8 mouse cellular contexts compared by ENCODE assay signal in genomic region chr16:20620399-20620735, GRCm38 (mm10). TPM values are rescaled to one million over a fixed set of nuclear protein-coding genes. Genes with fewer than 3 reads are reported as not detected.
DNase-seq lines count a peak whose midpoint lies in the region; ATAC-seq and TF ChIP-seq lines count a peak whose summit lies in the region.

No protein-coding gene starts in this region.

- peaks cover 39% of the 10 kb centered on the region for H3K27me3 ChIP-seq in lung, embryonic 14.5 days (ENCODE audit: insufficient read depth, low read length)
- peaks cover 47% of the 10 kb centered on the region for H3K27me3 ChIP-seq in embryonic facial prominence, embryonic 10.5 days (replicated peaks; ENCODE audit: low read depth, poor library complexity, severe bottlenecking)
- no peaks in the 10 kb centered on the region; the same call in 1 of the 2 replicates for H3K27me3 ChIP-seq in neural tube, embryonic 12.5 days (replicated peaks)

- intact Hi-C loops in left cerebral cortex, postnatal 10 days (cut with DNase I): no loop called here

- H3K9ac ChIP-seq in lung, embryonic 14.5 days: no peak overlapping the region
- H3K9ac ChIP-seq in neural tube, embryonic 12.5 days: peak overlapping the region; percentile 81

- H3K4me3 ChIP-seq in lung, embryonic 14.5 days (ENCODE audit: low read depth, low read length): peak overlapping the region; percentile 80
- peak overlapping the region; percentile 78 for H3K4me3 ChIP-seq in embryonic facial prominence, embryonic 10.5 days
- peak overlapping the region; percentile 78 for H3K4me3 ChIP-seq in neural tube, embryonic 12.5 days

- peaks cover 3% of the 10 kb centered on the region for H3K4me1 ChIP-seq in lung, embryonic 14.5 days (ENCODE audit: insufficient read depth)
- peaks cover 37% of the 10 kb centered on the region for H3K4me1 ChIP-seq in embryonic facial prominence, embryonic 10.5 days
- H3K4me1 ChIP-seq in neural tube, embryonic 12.5 days: peaks cover 31% of the 10 kb centered on the region

- no peak for TF ChIP-seq CTCF in lung, embryonic 14.5 days (IDR thresholded peaks at IDR 0.05; ENCODE audit: low read depth)

- WGBS in lung, embryonic 14.5 days: under 1% methylated on average over 9 of the region's 9 CpGs
- 0% methylated on average over 9 of the region's 9 CpGs for WGBS in embryonic facial prominence, embryonic 10.5 days
- WGBS in neural tube, embryonic 12.5 days: 0% methylated on average over 9 of the region's 9 CpGs

- H3K4me2 ChIP-seq in lung, embryonic 14.5 days: peak overlapping the region; percentile 99
- peak overlapping the region; percentile 96 for H3K4me2 ChIP-seq in neural tube, embryonic 12.5 days (replicated peaks)

- H3K27ac ChIP-seq in lung, embryonic 14.5 days (ENCODE audit: low read depth): no peak overlapping the region
- H3K27ac ChIP-seq in embryonic facial prominence, embryonic 10.5 days (replicated peaks): peak overlapping the region; percentile 89
- peak overlapping the region; percentile 82; the same call in 1 of the 2 replicates for H3K27ac ChIP-seq in neural tube, embryonic 12.5 days

- no peak for ATAC-seq in lung, embryonic 14.5 days (ENCODE audit: insufficient read depth)
- peak; percentile 17; the same call in 1 of the 2 replicates for ATAC-seq in neural tube, embryonic 12.5 days (ENCODE audit: low FRiP score, low read depth)

- no peaks in the 10 kb centered on the region for H3K9me3 ChIP-seq in lung, embryonic 14.5 days (ENCODE audit: low read depth, low read length)
- no peaks in the 10 kb centered on the region for H3K9me3 ChIP-seq in embryonic facial prominence, embryonic 10.5 days
- H3K9me3 ChIP-seq in neural tube, embryonic 12.5 days: no peaks in the 10 kb centered on the region

- no peaks in the 10 kb centered on the region for H3K36me3 ChIP-seq in lung, embryonic 14.5 days (ENCODE audit: insufficient read depth)
- peaks cover 12% of the 10 kb centered on the region for H3K36me3 ChIP-seq in embryonic facial prominence, embryonic 10.5 days (replicated peaks)
- H3K36me3 ChIP-seq in neural tube, embryonic 12.5 days: no peaks in the 10 kb centered on the region

- DNase-seq in lung, embryonic 14.5 days: no peak
- DNase-seq in lung, postnatal 14 days: no peak
- DNase-seq in embryonic facial prominence, embryonic 10.5 days (ENCODE audit: low spot score): no peak
- peak; percentile 42 for DNase-seq in induced T-regulatory cell, adult 2 months (ENCODE audit: low read depth)
- no peak for DNase-seq in left cerebral cortex, postnatal 10 days (ENCODE audit: extremely low spot score in 1 of 2, low spot score in 2 of 2)
- no peak for DNase-seq in adrenal gland, postnatal 36 days
- no peak for DNase-seq in layer of hippocampus, adult 9-11 months

RNA-seq across cellular contexts. Expression of gene Camk2n2, which starts 0.7 kb away (rescaled TPM):
- polyA plus RNA-seq in lung, embryonic 14.5 days (2014; fragmentation: Nextera tagmentation; extraction: Ambion mirVana): 0.72 and 1.3 TPM in 2 replicates
- polyA plus RNA-seq in embryonic facial prominence, embryonic 10.5 days (2016; fragmentation: Nextera tagmentation; extraction: Ambion mirVana): 1.4 TPM in 2 replicates
- polyA plus RNA-seq in neural tube, embryonic 12.5 days (2016; fragmentation: Nextera tagmentation; extraction: Ambion mirVana): 11.9 and 12.3 TPM in 2 replicates
- total RNA-seq in left cerebral cortex, postnatal 10 days (2021): 100 to 1,000 TPM; 224 to 225 TPM
- total RNA-seq in adrenal gland, postnatal 36 days (2021): 100 to 1,000 TPM in 1 of 2 experiments, 10 to 100 TPM in 1; 25.3 to 128 TPM

RNA-seq across cellular contexts. Expression of gene Alg3, which starts 8.8 kb away (rescaled TPM):
- polyA plus RNA-seq in lung, embryonic 14.5 days (2014; fragmentation: Nextera tagmentation; extraction: Ambion mirVana): 44.1 and 48.9 TPM in 2 replicates
- 53.9 and 59.2 TPM in 2 replicates for polyA plus RNA-seq in embryonic facial prominence, embryonic 10.5 days (2016; fragmentation: Nextera tagmentation; extraction: Ambion mirVana)
- 43.3 and 44.5 TPM in 2 replicates for polyA plus RNA-seq in neural tube, embryonic 12.5 days (2016; fragmentation: Nextera tagmentation; extraction: Ambion mirVana)
- 10 to 100 TPM; 12.7 to 14.0 TPM for total RNA-seq in left cerebral cortex, postnatal 10 days (2021)
- 10 to 100 TPM; 26.9 to 29.8 TPM for total RNA-seq in adrenal gland, postnatal 36 days (2021)

RNA-seq across cellular contexts. Expression of gene Gm49333, which starts 9.0 kb away (rescaled TPM):
- not detected in 2 replicates for polyA plus RNA-seq in lung, embryonic 14.5 days (2014; fragmentation: Nextera tagmentation; extraction: Ambion mirVana)
- polyA plus RNA-seq in embryonic facial prominence, embryonic 10.5 days (2016; fragmentation: Nextera tagmentation; extraction: Ambion mirVana): 0.49 TPM in 1 of 2 replicates, not detected in the other
- not detected in 2 replicates for polyA plus RNA-seq in neural tube, embryonic 12.5 days (2016; fragmentation: Nextera tagmentation; extraction: Ambion mirVana)
- not detected for total RNA-seq in left cerebral cortex, postnatal 10 days (2021)
- total RNA-seq in adrenal gland, postnatal 36 days (2021): under 1 TPM in 1 of 2 experiments, not detected in 1; 0.26 TPM

RNA-seq across cellular contexts. Expression of gene Eef1akmt4, which starts 9.0 kb away (rescaled TPM):
- 31.5 and 34.6 TPM in 2 replicates for polyA plus RNA-seq in lung, embryonic 14.5 days (2014; fragmentation: Nextera tagmentation; extraction: Ambion mirVana)
- 45.0 and 45.8 TPM in 2 replicates for polyA plus RNA-seq in embryonic facial prominence, embryonic 10.5 days (2016; fragmentation: Nextera tagmentation; extraction: Ambion mirVana)
- polyA plus RNA-seq in neural tube, embryonic 12.5 days (2016; fragmentation: Nextera tagmentation; extraction: Ambion mirVana): 18.7 and 21.2 TPM in 2 replicates
- 1 to 10 TPM; 2.1 to 2.3 TPM for total RNA-seq in left cerebral cortex, postnatal 10 days (2021)
- total RNA-seq in adrenal gland, postnatal 36 days (2021): 1 to 10 TPM; 9.5 to 10.0 TPM

RNA-seq across cellular contexts. Expression of gene Ece2, which starts 9.3 kb away (rescaled TPM):
- 2.8 and 2.9 TPM in 2 replicates for polyA plus RNA-seq in lung, embryonic 14.5 days (2014; fragmentation: Nextera tagmentation; extraction: Ambion mirVana)
- polyA plus RNA-seq in embryonic facial prominence, embryonic 10.5 days (2016; fragmentation: Nextera tagmentation; extraction: Ambion mirVana): 3.3 and 4.1 TPM in 2 replicates
- 6.9 and 8.0 TPM in 2 replicates for polyA plus RNA-seq in neural tube, embryonic 12.5 days (2016; fragmentation: Nextera tagmentation; extraction: Ambion mirVana)
- total RNA-seq in left cerebral cortex, postnatal 10 days (2021): 10 to 100 TPM; 29.0 TPM
- 10 to 100 TPM in 1 of 2 experiments, 1 to 10 TPM in 1; 8.9 to 17.5 TPM for total RNA-seq in adrenal gland, postnatal 36 days (2021)
